Mouse (Mus musculus) MEL (cell line): ENCODE measurements at regions not wholly inside any gene's neighbourhood (a gene's known extent, or its start where the extent isn't known, plus 50 kb on each side); places are given as distances from the start of the nearest gene placed in this dataset.

Source experiments
- DNase-seq: peaks from one replicate; pipeline ENCODE4 v3.0.0; 2011; ENCODE audit warnings: low read depth, low spot score
- H3K27ac ChIP-seq: 2 replicates; pipeline ENCODE4 v1.5.1; 2012; ENCODE audit warnings: low read depth, mild to moderate bottlenecking, control low read depth, low read length, moderate library complexity; ENCODE audit not compliant: control insufficient read depth
- H3K27me3 ChIP-seq, 2 experiments: fragments of 150-350 bp in 1 of 2; sonication (generic) in 1 of 2; 2 replicates each; pipeline ENCODE4 v1.6.1; 2012; ENCODE audit warnings: low read length in 2 of 2, mild to moderate bottlenecking in 2 of 2, improper control_type of control experiment in 1 of 2, moderate library complexity in 1 of 2; ENCODE audit not compliant: insufficient read depth in 2 of 2, control insufficient read depth in 1 of 2
- H3K36me3 ChIP-seq, 2 experiments: 2 replicates each; pipeline ENCODE4 v1.6.1; 2012 to 2014; ENCODE audit warnings: low read length in 2 of 2, improper control_type of control experiment in 1 of 2, inconsistent platforms in 1 of 2, mild to moderate bottlenecking in 1 of 2; ENCODE audit not compliant: insufficient read depth in 2 of 2, control insufficient read depth in 1 of 2
- H3K4me1 ChIP-seq, 2 experiments: fragments of 150-350 bp in 1 of 2; sonication (generic) in 1 of 2; 2 replicates each; pipeline ENCODE4 v1.6.1; 2012; ENCODE audit warnings: low read length in 2 of 2, improper control_type of control experiment in 1 of 2, mild to moderate bottlenecking in 1 of 2; ENCODE audit not compliant: insufficient read depth in 2 of 2, control insufficient read depth in 1 of 2
- H3K4me3 ChIP-seq, 2 experiments: fragments of 150-350 bp in 1 of 2; sonication (generic) in 1 of 2; 2 replicates each; pipeline ENCODE4 v1.5.1; 2012; ENCODE audit warnings: low read depth in 2 of 2, low read length in 2 of 2, mild to moderate bottlenecking in 2 of 2, moderate library complexity in 2 of 2, control low read depth in 1 of 2, improper control_type of control experiment in 1 of 2; ENCODE audit not compliant: control insufficient read depth in 1 of 2, insufficient read depth in 1 of 2
- H3K79me2 ChIP-seq: 2 replicates; pipeline ENCODE4 v1.6.1; 2012; ENCODE audit warnings: mild to moderate bottlenecking, low read length, moderate library complexity; ENCODE audit not compliant: control insufficient read depth, poor library complexity, insufficient read depth
- H3K9ac ChIP-seq: 2 replicates; pipeline ENCODE4 v1.6.1; 2012; ENCODE audit warnings: low read depth, mild to moderate bottlenecking, control low read depth, low read length, moderate library complexity; ENCODE audit not compliant: control insufficient read depth, poor library complexity, severe bottlenecking
- H3K9me3 ChIP-seq: fragments of 150-350 bp; sonication (generic); replicated peaks from 2 replicates; pipeline ENCODE4 v1.6.1; 2012; ENCODE audit warnings: mild to moderate bottlenecking, low read length, improper control_type of control experiment, moderate library complexity; ENCODE audit not compliant: insufficient read depth
- BHLHE40 ChIP-seq: IDR thresholded peaks from 2 replicates; pipeline ENCODE4 v1.6.1; 2012; ENCODE audit warnings: low read depth, mild to moderate bottlenecking, inconsistent platforms, low read length, improper control_type of control experiment, borderline replicate concordance
- CHD2 ChIP-seq: IDR thresholded peaks from 2 replicates; pipeline ENCODE4 v1.6.1; 2011; ENCODE audit warnings: low read length, improper control_type of control experiment
- ELF1 ChIP-seq: IDR thresholded peaks from 2 replicates; pipeline ENCODE4 v1.6.1; 2014; ENCODE audit warnings: low read depth, mild to moderate bottlenecking, inconsistent platforms, low read length, improper control_type of control experiment, moderate library complexity
- EP300 ChIP-seq, 2 experiments: IDR thresholded peaks; 2 replicates each; pipeline ENCODE4 v1.6.1; 2011; ENCODE audit warnings: improper control_type of control experiment in 2 of 2, low read length in 2 of 2, low read depth in 1 of 2, mild to moderate bottlenecking in 1 of 2
- ETS1 ChIP-seq: IDR thresholded peaks from 2 replicates; pipeline ENCODE4 v1.6.1; 2012; ENCODE audit warnings: low read depth, mild to moderate bottlenecking, inconsistent platforms, low read length, improper control_type of control experiment, moderate library complexity
- GABPA ChIP-seq: IDR thresholded peaks from 2 replicates; pipeline ENCODE4 v1.6.1; 2012; ENCODE audit warnings: low read depth, mild to moderate bottlenecking, inconsistent platforms, low read length, improper control_type of control experiment, moderate library complexity
- HCFC1 ChIP-seq: IDR thresholded peaks from 2 replicates; pipeline ENCODE4 v1.6.1; 2012; ENCODE audit warnings: low read depth, mild to moderate bottlenecking, inconsistent platforms, low read length, improper control_type of control experiment, moderate library complexity
- JUND ChIP-seq: IDR thresholded peaks from 2 replicates; pipeline ENCODE4 v1.6.1; 2011; ENCODE audit warnings: low read depth, mild to moderate bottlenecking, improper control_type of control experiment, low read length
- KAT2A ChIP-seq: conservative IDR thresholded peaks from 2 replicates; pipeline ENCODE4 v1.6.1; 2012; ENCODE audit warnings: low read depth, low read length, improper control_type of control experiment, inconsistent platforms
- MAX ChIP-seq: IDR thresholded peaks from 2 replicates; pipeline ENCODE4 v1.6.1; 2011; ENCODE audit warnings: low read length, improper control_type of control experiment
- MAZ ChIP-seq: IDR thresholded peaks from 2 replicates; pipeline ENCODE4 v1.6.1; 2012; ENCODE audit warnings: low read depth, mild to moderate bottlenecking, inconsistent platforms, low read length, improper control_type of control experiment
- MEF2A ChIP-seq: IDR thresholded peaks from 2 replicates; pipeline ENCODE4 v1.6.1; 2014; ENCODE audit warnings: low read depth, mild to moderate bottlenecking, inconsistent platforms, low read length, improper control_type of control experiment; ENCODE audit not compliant: poor library complexity, insufficient replicate concordance, severe bottlenecking; ENCODE audit errors: extremely low read depth
- MYC ChIP-seq: IDR thresholded peaks from 2 replicates; pipeline ENCODE4 v1.6.1; 2011; ENCODE audit warnings: low read depth, mild to moderate bottlenecking, low read length, improper control_type of control experiment, moderate library complexity
- NELFE ChIP-seq: IDR thresholded peaks from 2 replicates; pipeline ENCODE4 v1.6.1; 2011; ENCODE audit warnings: low read depth, low read length, improper control_type of control experiment
- POLR2A ChIP-seq, 2 experiments: IDR thresholded peaks; 2 replicates each; pipeline ENCODE4 v1.6.1; 2011 to 2012; ENCODE audit warnings: low read length in 2 of 2, mild to moderate bottlenecking in 2 of 2, control low read depth in 1 of 2, improper control_type of control experiment in 1 of 2, low read depth in 1 of 2, moderate library complexity in 1 of 2; ENCODE audit not compliant: control insufficient read depth in 1 of 2, insufficient read depth in 1 of 2, poor library complexity in 1 of 2
- POLR2AphosphoS2 ChIP-seq: IDR thresholded peaks from 2 replicates; pipeline ENCODE4 v1.6.1; 2011; ENCODE audit warnings: low read length, improper control_type of control experiment
- RCOR1 ChIP-seq: IDR thresholded peaks from 2 replicates; pipeline ENCODE4 v1.6.1; 2012; ENCODE audit warnings: low read depth, mild to moderate bottlenecking, inconsistent platforms, low read length, improper control_type of control experiment
- SIN3A ChIP-seq: IDR thresholded peaks from 2 replicates; pipeline ENCODE4 v1.6.1; 2012; ENCODE audit warnings: low read length, improper control_type of control experiment, inconsistent platforms
- SMC3 ChIP-seq: IDR thresholded peaks from 2 replicates; pipeline ENCODE4 v1.6.1; 2011; ENCODE audit warnings: low read depth, low read length, improper control_type of control experiment
- TAL1 ChIP-seq: IDR thresholded peaks from 2 replicates; pipeline ENCODE4 v1.6.1; 2012; ENCODE audit warnings: mild to moderate bottlenecking, inconsistent platforms, low read length, moderate library complexity, mixed read lengths
- TCF12 ChIP-seq: IDR thresholded peaks from 2 replicates; pipeline ENCODE4 v1.6.1; 2014; ENCODE audit warnings: low read depth, mild to moderate bottlenecking, inconsistent platforms, low read length, improper control_type of control experiment, moderate library complexity
- UBTF ChIP-seq: IDR thresholded peaks from 2 replicates; pipeline ENCODE4 v1.6.1; 2012; ENCODE audit warnings: low read depth, mild to moderate bottlenecking, inconsistent platforms, low read length, improper control_type of control experiment, moderate library complexity, borderline replicate concordance; ENCODE audit not compliant: insufficient read depth
- USF1 ChIP-seq: IDR thresholded peaks from 2 replicates; pipeline ENCODE4 v1.6.1; 2014; ENCODE audit warnings: low read depth, mild to moderate bottlenecking, inconsistent platforms, low read length, improper control_type of control experiment, moderate library complexity
- ZC3H11A ChIP-seq: IDR thresholded peaks from 2 replicates; pipeline ENCODE4 v1.6.1; 2012; ENCODE audit warnings: low read depth, mild to moderate bottlenecking, inconsistent platforms, low read length, improper control_type of control experiment

GRCm38 (mm10) chr4:4305740-4306249 lies 228.5 kb upstream of the Sdr16c6 start:
- TF ChIP-seq CHD2, result no peak
- no peak for TF ChIP-seq MYC
- no peak for TF ChIP-seq GABPA
- TF ChIP-seq BHLHE40, result no peak
- TF ChIP-seq HCFC1, result no peak
- no peak for TF ChIP-seq ZC3H11A
- no peak for TF ChIP-seq MEF2A
- no peak for TF ChIP-seq ETS1
- no peak for TF ChIP-seq UBTF
- TF ChIP-seq KAT2A, result no peak
- no peak for TF ChIP-seq TCF12
- TF ChIP-seq SIN3A, result no peak
- TF ChIP-seq MAZ, result no peak
- no peak for TF ChIP-seq USF1
- no peak for TF ChIP-seq SMC3
- no peak for TF ChIP-seq POLR2A (IDR thresholded peaks at IDR 0.05; ENCODE audit: control insufficient read depth in 1 of 2, insufficient read depth in 1 of 2, low read depth in 1 of 2, low read length in 2 of 2, poor library complexity in 1 of 2)
- no peak for TF ChIP-seq TAL1
- no peak overlapping the region for H3K27ac ChIP-seq

GRCm38 (mm10) chr4:4304666-4305065 lies 227.3 kb upstream of the Sdr16c6 start:
- no peak overlapping the region for H3K27ac ChIP-seq
- no peak overlapping the region for H3K9ac ChIP-seq
- TF ChIP-seq POLR2A (IDR thresholded peaks at IDR 0.05; ENCODE audit: control insufficient read depth in 1 of 2, insufficient read depth in 1 of 2, low read depth in 1 of 2, low read length in 2 of 2, poor library complexity in 1 of 2) (no peak), ELF1 (no peak), MYC (no peak), RCOR1 (no peak), SIN3A (no peak), UBTF (no peak), SMC3 (no peak), ETS1 (no peak), MAX (no peak), EP300 (IDR thresholded peaks at IDR 0.05; ENCODE audit: low read depth in 1 of 2, low read length in 2 of 2) (no peak), NELFE (no peak), POLR2AphosphoS2 (no peak), JUND (no peak)
- no peak overlapping the region for H3K4me3 ChIP-seq
- no peaks in the 10 kb centered on the region for H3K4me1 ChIP-seq
- H3K9me3 ChIP-seq, result no peaks in the 10 kb centered on the region
- H3K79me2 ChIP-seq, result no peaks in the 10 kb centered on the region
- H3K27me3 ChIP-seq, result no peaks in the 10 kb centered on the region
- DNase-seq, result no peak
- no peaks in the 10 kb centered on the region for H3K36me3 ChIP-seq

More at GRCm38 (mm10) chr4:4305740-4306249, 228.5 kb upstream of the Sdr16c6 start:
- Histone ChIP-seq H3K27me3 (no peaks in the 10 kb centered on the region), H3K9ac (no peak overlapping the region), H3K9me3 (no peaks in the 10 kb centered on the region), H3K79me2 (no peaks in the 10 kb centered on the region), H3K4me3 (no peak overlapping the region), H3K36me3 (no peaks in the 10 kb centered on the region), H3K4me1 (no peaks in the 10 kb centered on the region)
- no peak for DNase-seq
